Mouse (Mus musculus): ENCODE results near the gene Wdr82. TPM values are rescaled to one million over a fixed set of nuclear protein-coding genes. Genes with fewer than 3 reads are reported as not detected.

Gene Wdr82
- polyA plus RNA-seq, 1 experiment: 95.8 TPM

DNA sequence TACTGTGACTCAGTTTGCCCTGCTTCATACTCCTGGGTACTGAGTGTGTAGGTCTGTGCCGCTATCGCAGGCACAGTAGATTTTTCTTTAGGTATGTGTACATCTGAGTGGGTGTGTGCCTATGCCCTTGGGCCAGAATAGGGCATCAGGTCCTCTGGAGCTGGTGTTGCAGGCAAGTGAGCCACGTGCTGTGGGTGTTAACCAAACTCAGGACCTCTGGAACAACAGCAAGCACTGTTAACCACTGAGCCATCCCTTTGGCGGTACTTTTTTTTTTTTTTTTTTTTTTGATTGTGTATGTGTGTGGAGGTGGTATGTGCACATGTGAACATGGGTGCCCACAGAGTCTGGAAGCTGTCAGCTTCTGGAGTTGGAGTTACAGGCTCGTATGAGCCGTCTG lies 7.1 kb downstream of the Wdr82 start:
- Histone ChIP-seq H3K4me1 (replicated peaks; ENCODE audit: control insufficient read depth, insufficient read depth, low read length) (peaks cover 14% of the 10 kb centered on the region), H3K27ac (ENCODE audit: control insufficient read depth, insufficient read depth, low read length) (no peak overlapping the region), H3K4me3 (ENCODE audit: control insufficient read depth, insufficient read depth, low read length) (no peak overlapping the region), H3K36me3 (ENCODE audit: control insufficient read depth, insufficient read depth, low read length) (peaks cover 61% of the 10 kb centered on the region), H3K27me3 (ENCODE audit: control insufficient read depth, insufficient read depth, low read length) (no peaks in the 10 kb centered on the region)
- TF ChIP-seq POLR2A (IDR thresholded peaks at IDR 0.05; ENCODE audit: control insufficient read depth, extremely low read depth, insufficient read depth, low read length, poor library complexity) (no peak), CTCF (IDR thresholded peaks at IDR 0.05; ENCODE audit: borderline replicate concordance, control insufficient read depth, extremely low read depth, insufficient read depth, low read length, poor library complexity) (no peak)
- no peak for DNase-seq
- WGBS: 87% methylated on average over 6 of the region's 6 CpGs

DNA sequence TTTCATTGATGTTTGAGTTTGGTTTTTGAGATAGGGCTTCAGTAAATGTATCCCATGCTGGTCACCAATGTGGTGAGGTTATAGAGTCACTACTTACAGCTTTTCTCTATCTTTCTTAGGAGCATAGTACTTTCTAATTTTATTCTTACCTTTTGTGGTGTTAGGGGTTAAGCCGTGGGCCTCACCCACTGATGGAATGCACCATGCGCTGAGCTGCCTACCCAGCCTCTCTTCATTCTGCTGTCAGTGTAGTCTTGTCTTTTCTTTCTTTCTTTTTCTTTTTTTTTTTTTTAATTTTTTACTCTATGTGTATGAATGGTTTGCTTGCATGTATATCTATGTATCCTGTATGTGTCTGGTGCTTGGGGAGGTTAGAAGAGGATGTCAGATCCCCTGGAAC lies 8.7 kb downstream of the Wdr82 start:
- Histone ChIP-seq H3K36me3 (ENCODE audit: control insufficient read depth, insufficient read depth, low read length) (peaks cover 78% of the 10 kb centered on the region), H3K27ac (ENCODE audit: control insufficient read depth, insufficient read depth, low read length) (no peak overlapping the region), H3K4me1 (replicated peaks; ENCODE audit: control insufficient read depth, insufficient read depth, low read length) (peaks cover 9% of the 10 kb centered on the region), H3K27me3 (ENCODE audit: control insufficient read depth, insufficient read depth, low read length) (no peaks in the 10 kb centered on the region), H3K4me3 (ENCODE audit: control insufficient read depth, insufficient read depth, low read length) (no peak overlapping the region)
- DNase-seq: no peak
- 99% methylated on average over 2 of the region's 2 CpGs for WGBS
- TF ChIP-seq POLR2A (IDR thresholded peaks at IDR 0.05; ENCODE audit: control insufficient read depth, extremely low read depth, insufficient read depth, low read length, poor library complexity) (no peak), CTCF (IDR thresholded peaks at IDR 0.05; ENCODE audit: borderline replicate concordance, control insufficient read depth, extremely low read depth, insufficient read depth, low read length, poor library complexity) (no peak)

DNA sequence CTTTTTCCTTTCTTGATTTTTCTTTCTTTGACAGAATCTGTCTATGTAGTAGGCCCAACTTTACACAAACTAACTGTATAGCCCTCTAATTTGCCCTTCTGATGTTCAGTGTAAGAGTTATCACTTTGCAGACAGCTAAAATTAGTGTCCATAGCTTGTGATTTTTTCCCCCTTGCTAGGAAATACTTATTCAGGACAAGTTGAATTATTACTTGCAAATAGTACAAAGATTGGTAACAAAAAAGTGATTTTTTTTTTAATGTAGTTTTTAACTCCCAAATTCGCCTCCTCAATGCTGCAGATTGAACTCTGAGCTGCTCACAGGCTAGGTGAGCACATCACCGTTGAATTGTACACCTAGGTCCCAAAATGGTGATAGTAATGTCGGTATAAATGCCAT lies 9.2 kb downstream of the Wdr82 start:
- H3K4me1 ChIP-seq (replicated peaks; ENCODE audit: control insufficient read depth, insufficient read depth, low read length): peaks cover 9% of the 10 kb centered on the region
- no peaks in the 10 kb centered on the region for H3K27me3 ChIP-seq (ENCODE audit: control insufficient read depth, insufficient read depth, low read length)
- no peak for TF ChIP-seq CTCF (IDR thresholded peaks at IDR 0.05; ENCODE audit: borderline replicate concordance, control insufficient read depth, extremely low read depth, insufficient read depth, low read length, poor library complexity)
- no peak for TF ChIP-seq POLR2A (IDR thresholded peaks at IDR 0.05; ENCODE audit: control insufficient read depth, extremely low read depth, insufficient read depth, low read length, poor library complexity)
- no peak overlapping the region for H3K27ac ChIP-seq (ENCODE audit: control insufficient read depth, insufficient read depth, low read length)
- 98% methylated on average over 3 of the region's 3 CpGs for WGBS
- DNase-seq: no peak
- H3K4me3 ChIP-seq (ENCODE audit: control insufficient read depth, insufficient read depth, low read length): no peak overlapping the region
- peaks cover 83% of the 10 kb centered on the region for H3K36me3 ChIP-seq (ENCODE audit: control insufficient read depth, insufficient read depth, low read length)

DNA sequence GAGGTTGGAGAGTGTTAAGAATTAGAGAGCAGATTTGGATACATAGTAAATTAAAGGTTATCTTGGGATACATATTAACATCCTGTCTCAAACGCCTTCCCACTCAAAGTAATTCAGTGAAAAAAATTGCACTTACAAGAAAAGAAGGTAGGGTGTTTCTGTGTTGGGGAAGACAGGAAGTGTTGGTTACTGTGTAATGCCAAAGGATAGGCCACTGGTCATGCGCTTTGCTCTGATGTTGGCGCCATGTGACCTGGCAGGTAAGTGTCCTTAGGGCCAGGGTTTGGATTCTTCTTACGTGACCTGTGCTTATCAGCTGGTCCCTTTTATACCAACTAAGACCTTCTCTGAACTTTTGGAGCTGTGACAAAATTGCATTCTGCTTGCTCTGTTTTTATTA lies 11.4 kb downstream of the Wdr82 start:
- no peaks in the 10 kb centered on the region for H3K27me3 ChIP-seq (ENCODE audit: control insufficient read depth, insufficient read depth, low read length)
- no peak overlapping the region for H3K27ac ChIP-seq (ENCODE audit: control insufficient read depth, insufficient read depth, low read length)
- DNase-seq: no peak
- TF ChIP-seq POLR2A (IDR thresholded peaks at IDR 0.05; ENCODE audit: control insufficient read depth, extremely low read depth, insufficient read depth, low read length, poor library complexity) (no peak), CTCF (IDR thresholded peaks at IDR 0.05; ENCODE audit: borderline replicate concordance, control insufficient read depth, extremely low read depth, insufficient read depth, low read length, poor library complexity) (no peak)
- peaks cover 2% of the 10 kb centered on the region for H3K4me1 ChIP-seq (replicated peaks; ENCODE audit: control insufficient read depth, insufficient read depth, low read length)
- H3K4me3 ChIP-seq (ENCODE audit: control insufficient read depth, insufficient read depth, low read length): no peak overlapping the region
- H3K36me3 ChIP-seq (ENCODE audit: control insufficient read depth, insufficient read depth, low read length): peaks cover 98% of the 10 kb centered on the region
- 92% methylated on average over 4 of the region's 4 CpGs for WGBS

DNA sequence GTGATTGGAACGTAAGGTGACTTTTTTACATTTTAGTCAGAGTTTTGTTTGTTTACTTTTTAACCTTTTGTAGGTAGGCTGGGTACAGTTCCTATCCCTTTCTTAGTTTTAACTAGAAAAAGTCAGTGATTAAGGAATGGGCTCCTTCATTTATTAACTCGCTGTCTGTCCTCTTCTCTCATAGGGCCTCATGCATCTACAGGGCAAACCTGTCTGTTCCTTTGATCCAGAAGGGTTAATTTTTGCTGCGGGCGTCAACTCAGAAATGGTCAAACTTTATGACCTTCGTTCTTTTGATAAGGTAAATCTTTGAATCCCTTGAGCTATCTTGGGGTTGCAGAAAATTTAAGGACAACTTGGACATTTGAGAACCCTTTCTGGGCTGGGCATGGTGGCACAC lies 13.3 kb downstream of the Wdr82 start:
- 98% methylated on average over 5 of the region's 5 CpGs for WGBS
- no peak overlapping the region for H3K4me3 ChIP-seq (ENCODE audit: control insufficient read depth, insufficient read depth, low read length)
- H3K27ac ChIP-seq (ENCODE audit: control insufficient read depth, insufficient read depth, low read length): no peak overlapping the region
- DNase-seq: no peak
- H3K36me3 ChIP-seq (ENCODE audit: control insufficient read depth, insufficient read depth, low read length): peaks cover 99% of the 10 kb centered on the region
- TF ChIP-seq POLR2A (IDR thresholded peaks at IDR 0.05; ENCODE audit: control insufficient read depth, extremely low read depth, insufficient read depth, low read length, poor library complexity): no peak
- TF ChIP-seq CTCF (IDR thresholded peaks at IDR 0.05; ENCODE audit: borderline replicate concordance, control insufficient read depth, extremely low read depth, insufficient read depth, low read length, poor library complexity): no peak
- H3K4me1 ChIP-seq (replicated peaks; ENCODE audit: control insufficient read depth, insufficient read depth, low read length): no peaks in the 10 kb centered on the region
- H3K27me3 ChIP-seq (ENCODE audit: control insufficient read depth, insufficient read depth, low read length): no peaks in the 10 kb centered on the region

DNA sequence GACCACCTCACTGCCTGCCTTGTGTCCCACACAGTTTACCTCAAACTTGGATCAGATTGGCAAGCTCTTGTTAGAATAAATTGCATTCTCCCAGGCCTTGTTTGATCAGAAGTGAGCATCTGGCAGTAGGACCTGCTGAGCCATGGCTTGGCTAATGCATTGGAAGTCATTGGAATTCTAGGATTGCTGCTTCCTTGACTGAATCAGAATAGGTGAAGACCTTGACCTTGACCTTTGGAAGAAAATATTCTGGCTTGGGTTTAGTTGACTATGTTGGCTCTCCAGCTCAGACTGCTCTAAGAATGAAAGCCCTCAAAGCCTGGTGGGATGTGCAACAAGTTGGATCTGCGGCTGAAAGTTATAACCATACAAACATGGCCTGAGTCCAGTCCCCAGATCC lies 20.6 kb downstream of the Wdr82 start:
- no peak overlapping the region for H3K27ac ChIP-seq (ENCODE audit: control insufficient read depth, insufficient read depth, low read length)
- H3K27me3 ChIP-seq (ENCODE audit: control insufficient read depth, insufficient read depth, low read length): no peaks in the 10 kb centered on the region
- 97% methylated on average over 1 of the region's 1 CpGs for WGBS
- peaks cover 7% of the 10 kb centered on the region; the same call in 1 of the 2 replicates for H3K4me1 ChIP-seq (replicated peaks; ENCODE audit: control insufficient read depth, insufficient read depth, low read length)
- TF ChIP-seq POLR2A (IDR thresholded peaks at IDR 0.05; ENCODE audit: control insufficient read depth, extremely low read depth, insufficient read depth, low read length, poor library complexity) (no peak), CTCF (IDR thresholded peaks at IDR 0.05; ENCODE audit: borderline replicate concordance, control insufficient read depth, extremely low read depth, insufficient read depth, low read length, poor library complexity) (no peak)
- no peak for DNase-seq
- peaks cover 56% of the 10 kb centered on the region for H3K36me3 ChIP-seq (ENCODE audit: control insufficient read depth, insufficient read depth, low read length)
- H3K4me3 ChIP-seq (ENCODE audit: control insufficient read depth, insufficient read depth, low read length): no peak overlapping the region

DNA sequence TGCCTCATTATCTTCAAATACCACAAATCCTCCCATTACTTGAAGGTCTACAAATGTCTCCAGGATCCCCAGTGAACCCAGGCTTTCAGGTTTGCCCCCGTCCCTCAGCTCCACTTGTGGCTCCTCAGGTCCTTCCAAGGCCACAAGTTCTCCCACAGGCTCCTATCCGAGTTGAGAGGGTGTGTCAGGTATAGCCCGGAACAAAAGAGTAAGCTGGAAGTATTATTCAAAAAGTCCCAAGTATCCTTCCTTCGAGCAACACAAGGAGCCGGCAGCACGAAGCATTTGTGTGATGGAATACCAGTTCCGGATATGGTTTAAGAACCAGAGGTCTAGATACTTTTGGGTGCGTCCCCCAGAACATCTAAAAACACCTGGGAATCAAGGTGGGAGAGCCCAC lies 21.3 kb downstream of the Wdr82 start:
- 96% methylated on average over 8 of the region's 8 CpGs for WGBS
- H3K4me1 ChIP-seq (replicated peaks; ENCODE audit: control insufficient read depth, insufficient read depth, low read length): peaks cover 8% of the 10 kb centered on the region
- no peak for DNase-seq
- TF ChIP-seq CTCF (IDR thresholded peaks at IDR 0.05; ENCODE audit: borderline replicate concordance, control insufficient read depth, extremely low read depth, insufficient read depth, low read length, poor library complexity): no peak
- TF ChIP-seq POLR2A (IDR thresholded peaks at IDR 0.05; ENCODE audit: control insufficient read depth, extremely low read depth, insufficient read depth, low read length, poor library complexity): no peak
- H3K27me3 ChIP-seq (ENCODE audit: control insufficient read depth, insufficient read depth, low read length): no peaks in the 10 kb centered on the region
- peaks cover 50% of the 10 kb centered on the region for H3K36me3 ChIP-seq (ENCODE audit: control insufficient read depth, insufficient read depth, low read length)
- H3K4me3 ChIP-seq (ENCODE audit: control insufficient read depth, insufficient read depth, low read length): no peak overlapping the region
- H3K27ac ChIP-seq (ENCODE audit: control insufficient read depth, insufficient read depth, low read length): no peak overlapping the region

Measured in thymus, adult 2 months (tissue).